Mouse (Mus musculus) midbrain, postnatal 0 days (tissue): Measurements from ENCODE around the gene Mef2c. TPM values are rescaled to one million over a fixed set of nuclear protein-coding genes. Genes with fewer than 3 reads are reported as not detected.

ENCODE experiments used
- ATAC-seq: fragments of 200-750 bp; cut with Nextera tagmentation; 2 replicates; pipeline ENCODE4 v1.8.0; 2017; ENCODE audit warnings: moderate number of reproducible peaks, mild to moderate bottlenecking, moderate TSS enrichment, moderate library complexity; ENCODE audit not compliant: low FRiP score
- DNase-seq: peaks from one replicate; pipeline ENCODE4 v3.0.0-alpha.2; 2015; ENCODE audit warnings: low spot score
- H3K27ac ChIP-seq: fragments of 300-500 bp; sonication (generic); 2 replicates; pipeline ENCODE4 v1.5.1; 2014; ENCODE audit warnings: low read depth, mild to moderate bottlenecking, low read length, mixed read lengths
- H3K27me3 ChIP-seq: fragments of 300-500 bp; sonication (generic); 2 replicates; pipeline ENCODE4 v1.6.1; 2014; ENCODE audit warnings: low read length, control low read depth, mixed read lengths; ENCODE audit not compliant: insufficient read depth
- H3K36me3 ChIP-seq: fragments of 300-500 bp; sonication (generic); 2 replicates; pipeline ENCODE4 v1.6.1; 2014; ENCODE audit warnings: low read length, control low read depth, mixed read lengths; ENCODE audit not compliant: insufficient read depth
- H3K4me1 ChIP-seq: fragments of 300-500 bp; sonication (generic); 2 replicates; pipeline ENCODE4 v1.6.1; 2014; ENCODE audit warnings: mild to moderate bottlenecking, control low read depth, antibody characterized with exemption, low read length, mixed read lengths; ENCODE audit not compliant: insufficient read depth
- H3K4me2 ChIP-seq: fragments of 300-500 bp; sonication (generic); 2 replicates; pipeline ENCODE4 v1.6.1; 2014; ENCODE audit warnings: low read depth, mild to moderate bottlenecking, low read length, mixed read lengths; ENCODE audit not compliant: poor library complexity, severe bottlenecking
- H3K4me3 ChIP-seq: fragments of 300-500 bp; sonication (generic); 2 replicates; pipeline ENCODE4 v1.5.1; 2014; ENCODE audit warnings: low read depth, mild to moderate bottlenecking, low read length, moderate library complexity
- H3K9ac ChIP-seq: fragments of 300-500 bp; sonication (generic); replicated peaks from 2 replicates; pipeline ENCODE4 v1.6.1; 2014; ENCODE audit warnings: mild to moderate bottlenecking, low read length, moderate library complexity, mixed read lengths; ENCODE audit not compliant: poor library complexity, severe bottlenecking
- H3K9me3 ChIP-seq: fragments of 300-500 bp; sonication (generic); 2 replicates; pipeline ENCODE4 v1.6.1; 2016; ENCODE audit warnings: low read length, control low read depth
- CTCF ChIP-seq: IDR thresholded peaks from 2 replicates; pipeline ENCODE4 v1.5.1; 2016; ENCODE audit warnings: antibody characterized with exemption, mild to moderate bottlenecking
- WGBS: fragments of 180-500 bp; shearing (Covaris S2); extraction: QIAGEN DNeasy Blood & Tissue Kit; methylation state at CpG from one replicate; pipeline ENCODE4 v1.1.7; 2014; 5-methylcytosine and 5-hydroxymethylcytosine counted together
- polyA plus RNA-seq: library from polyadenylated mRNA; unstranded; fragments of >200 nt; fragmentation: Nextera tagmentation; extraction: Ambion mirVana; gene quantifications from 2 replicates; pipeline ENCODE4 v1.2.1, GENCODE M21; 2015
- total RNA-seq: library from RNA; depleted of rRNA; stranded (reverse); fragments of >200 nt; gene quantifications from 2 replicates; pipeline ENCODE4 v1.2.3, GENCODE M21; 2014

Gene Mef2c
- total and polyA plus RNA-seq, 2 experiments from 2014 or later, result 32.9 to 50.7 TPM

DNA sequence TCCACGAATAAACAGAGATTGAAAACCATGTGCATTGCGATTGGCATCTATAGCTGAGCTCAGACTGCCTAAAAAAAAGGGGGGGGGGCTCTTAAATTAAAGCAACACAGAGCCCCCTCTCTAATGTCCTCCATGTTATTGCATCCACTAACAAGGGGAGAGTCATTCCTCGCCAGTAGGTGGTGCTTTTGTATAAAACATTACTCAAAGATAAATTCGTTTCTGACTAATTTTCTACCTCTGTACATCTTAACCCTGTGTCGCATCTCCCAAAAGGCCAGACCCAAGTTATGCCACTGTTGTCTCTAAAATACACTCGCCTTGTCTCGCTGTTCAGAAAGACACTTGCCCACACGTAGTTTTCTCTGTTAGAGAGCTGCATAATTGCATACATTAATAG lies 156.9 kb downstream of the Mef2c start:
- Histone ChIP-seq H3K9me3 (no peaks in the 10 kb centered on the region), H3K27ac (no peak overlapping the region), H3K36me3 (no peaks in the 10 kb centered on the region), H3K27me3 (no peaks in the 10 kb centered on the region), H3K9ac (0 out of 2 replicates have a peak overlapping the region, but pooled peaks have one; percentile 36), H3K4me2 (peak overlapping the region; percentile 13), H3K4me1 (no peaks in the 10 kb centered on the region), H3K4me3 (no peak overlapping the region)
- WGBS, result 45% methylated on average over 8 of the region's 8 CpGs
- ATAC-seq (peak; percentile 52), DNase-seq (peak; percentile 77)
- TF ChIP-seq CTCF, result peak; percentile 78

DNA sequence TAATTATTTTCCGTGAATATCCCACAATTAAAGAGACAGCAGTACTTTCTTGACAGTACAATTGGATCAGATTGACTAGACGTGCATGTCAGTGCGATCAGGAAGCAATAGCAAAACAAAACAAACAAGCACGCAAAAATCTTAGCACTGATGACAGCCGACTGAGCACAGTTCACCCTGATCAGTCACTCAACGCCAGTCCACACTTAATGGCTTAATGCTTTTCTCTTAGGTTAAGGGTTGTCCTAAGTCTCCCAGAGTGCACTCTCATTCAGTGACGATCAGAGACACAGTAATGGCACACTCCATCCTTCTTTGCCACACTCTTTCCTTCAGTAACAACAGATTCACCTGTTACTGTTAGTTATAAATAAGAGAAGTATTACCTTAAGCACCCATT lies 157.3 kb downstream of the Mef2c start:
- Histone ChIP-seq H3K9me3 (no peaks in the 10 kb centered on the region), H3K9ac (no peak overlapping the region), H3K4me2 (peak overlapping the region; percentile 13), H3K27me3 (no peaks in the 10 kb centered on the region), H3K4me3 (no peak overlapping the region), H3K36me3 (no peaks in the 10 kb centered on the region), H3K27ac (no peak overlapping the region), H3K4me1 (no peaks in the 10 kb centered on the region)
- ATAC-seq (0 out of 2 replicates have a peak, but pooled peaks have one; percentile 5), DNase-seq (no peak)
- TF ChIP-seq CTCF, result no peak
- WGBS, result 45% methylated on average over 7 of the region's 7 CpGs

DNA sequence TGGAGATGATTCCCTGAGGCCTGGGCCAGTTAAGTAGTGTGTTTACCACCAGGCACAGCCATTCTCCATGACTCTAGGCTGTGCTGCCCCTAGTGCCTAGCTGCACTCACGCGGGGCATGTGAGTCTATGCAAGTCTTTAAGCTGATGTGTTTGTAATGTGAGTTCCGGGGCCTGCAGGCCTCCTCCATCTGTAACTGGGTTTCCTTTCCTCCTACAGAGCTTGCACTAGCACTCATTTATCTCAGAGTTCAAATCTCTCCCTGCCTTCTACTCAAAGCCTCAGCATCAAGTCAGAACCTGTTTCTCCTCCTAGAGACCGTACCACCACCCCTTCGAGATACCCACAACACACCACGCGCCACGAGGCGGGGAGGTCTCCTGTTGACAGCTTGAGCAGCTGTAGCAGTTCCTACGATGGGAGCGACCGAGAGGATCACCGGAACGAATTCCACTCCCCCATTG lies 158.3 kb downstream of the Mef2c start:
- Histone ChIP-seq H3K9me3 (no peaks in the 10 kb centered on the region), H3K9ac (no peak overlapping the region), H3K4me1 (no peaks in the 10 kb centered on the region), H3K27ac (no peak overlapping the region), H3K4me3 (no peak overlapping the region), H3K27me3 (no peaks in the 10 kb centered on the region), H3K36me3 (no peaks in the 10 kb centered on the region), H3K4me2 (no peak overlapping the region)
- peak; percentile 55 for TF ChIP-seq CTCF
- WGBS, result 60% methylated on average over 14 of the region's 14 CpGs
- DNase-seq, result peak; percentile 52
- peak; percentile 56; the same call in 1 of the 2 replicates for ATAC-seq

DNA sequence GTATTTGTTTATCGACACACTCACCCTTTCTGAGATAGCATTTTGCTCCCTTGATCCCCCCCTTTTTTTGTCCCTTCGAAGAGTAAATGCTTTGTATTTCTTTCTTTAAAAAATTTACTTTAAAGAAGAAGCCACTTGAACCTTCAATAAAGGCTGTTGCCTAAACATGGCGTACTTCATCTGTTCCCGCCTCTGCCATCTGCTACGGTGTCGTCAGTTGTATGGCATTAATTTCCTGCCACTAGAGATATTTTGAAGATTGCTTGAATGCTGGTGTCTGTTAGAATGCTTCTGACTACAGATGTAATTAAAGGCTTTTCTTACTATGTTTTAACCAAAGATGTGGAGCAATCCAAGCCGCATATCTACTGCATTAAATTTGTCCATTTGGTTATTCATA lies 162.3 kb downstream of the Mef2c start:
- Histone ChIP-seq H3K4me1 (no peaks in the 10 kb centered on the region), H3K36me3 (no peaks in the 10 kb centered on the region), H3K9ac (no peak overlapping the region), H3K4me3 (no peak overlapping the region), H3K27me3 (no peaks in the 10 kb centered on the region), H3K27ac (no peak overlapping the region), H3K4me2 (no peak overlapping the region), H3K9me3 (no peaks in the 10 kb centered on the region)
- WGBS, result 89% methylated on average over 7 of the region's 7 CpGs
- ATAC-seq (no peak), DNase-seq (no peak)
- TF ChIP-seq CTCF, result no peak

DNA sequence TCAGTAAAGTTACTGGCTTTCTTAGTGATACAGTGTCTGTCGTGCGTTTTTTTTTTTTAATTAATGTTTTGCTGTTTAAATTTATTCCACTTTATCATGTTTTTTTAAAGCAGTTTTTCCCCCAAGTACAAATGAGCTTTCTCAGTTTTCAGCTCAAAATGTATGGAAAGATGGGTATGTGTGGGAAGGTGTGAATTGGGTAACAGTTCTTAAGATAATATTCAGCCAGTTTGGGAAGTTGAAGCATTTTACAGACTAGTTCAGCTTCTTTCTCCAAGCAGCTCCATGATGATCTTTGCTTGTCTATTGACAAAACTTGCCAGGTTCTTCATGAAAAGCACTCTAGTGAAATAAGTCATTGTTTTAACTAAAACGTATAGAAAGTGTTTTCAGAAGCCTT lies 163.2 kb downstream of the Mef2c start:
- Histone ChIP-seq H3K4me3 (no peak overlapping the region), H3K9me3 (no peaks in the 10 kb centered on the region), H3K4me2 (no peak overlapping the region), H3K27me3 (no peaks in the 10 kb centered on the region), H3K4me1 (no peaks in the 10 kb centered on the region), H3K27ac (no peak overlapping the region), H3K36me3 (no peaks in the 10 kb centered on the region), H3K9ac (no peak overlapping the region)
- no peak for TF ChIP-seq CTCF
- 80% methylated on average over 3 of the region's 3 CpGs for WGBS
- DNase-seq, result no peak
- ATAC-seq, result no peak

DNA sequence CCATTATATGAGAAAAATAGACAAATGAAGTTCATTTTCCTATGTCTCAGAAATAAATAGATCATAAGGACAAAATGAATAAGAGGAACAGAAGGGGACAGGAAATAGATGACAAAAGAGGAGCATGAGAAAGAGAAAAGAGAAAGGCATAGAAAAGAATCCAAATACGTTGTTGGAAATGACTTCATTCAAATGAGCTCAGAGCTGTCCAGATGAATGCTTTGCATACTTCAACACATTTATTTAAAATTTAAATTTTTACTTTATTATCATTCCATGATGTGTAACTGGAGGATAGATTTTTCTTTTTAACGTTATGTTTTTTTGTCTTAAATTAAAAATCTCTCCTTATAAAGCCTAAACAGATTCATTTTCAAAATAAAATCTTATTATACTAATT lies 203.8 kb downstream of the Mef2c start:
- Histone ChIP-seq H3K4me1 (no peaks in the 10 kb centered on the region), H3K4me3 (no peak overlapping the region), H3K36me3 (no peaks in the 10 kb centered on the region), H3K27me3 (0 out of 2 replicates have a peak, but pooled peaks cover under 1% of the 10 kb centered on the region), H3K9me3 (no peaks in the 10 kb centered on the region), H3K9ac (no peak overlapping the region), H3K27ac (no peak overlapping the region), H3K4me2 (no peak overlapping the region)
- TF ChIP-seq CTCF, result no peak
- 72% methylated on average over 2 of the region's 2 CpGs for WGBS
- DNase-seq (no peak), ATAC-seq (no peak)
